Mouse (Mus musculus) lung, adult 2 months (tissue): ENCODE results near the gene Elmo1.

Experiments
- CTCF ChIP-seq: fragments of 200-500 bp; IDR thresholded peaks from 2 replicates; pipeline ENCODE4 v1.5.1; 2011; ENCODE audit warnings: mild to moderate bottlenecking, low read length, control low read depth; ENCODE audit not compliant: insufficient read depth
- POLR2A ChIP-seq: fragments of 200-500 bp; IDR thresholded peaks from 2 replicates; pipeline ENCODE4 v1.6.1; 2011; ENCODE audit warnings: low read depth, mild to moderate bottlenecking, control low read depth, low read length, borderline replicate concordance; ENCODE audit errors: extremely low read depth

GRCm38 (mm10) chr13:20128097-20128496 is 37.7 kb downstream of the Elmo1 start:
- no peak for TF ChIP-seq CTCF
- TF ChIP-seq POLR2A = no peak
